Mouse (Mus musculus) intestine, postnatal 0 days (tissue): ENCODE data around the gene Ebf1. TPM values are rescaled to one million over a fixed set of nuclear protein-coding genes. Genes with fewer than 3 reads are reported as not detected.

Experiments used
- ATAC-seq: fragments of 200-750 bp; cut with Nextera tagmentation; 2 replicates; pipeline ENCODE4 v1.8.0; 2017; ENCODE audit warnings: mild to moderate bottlenecking, moderate TSS enrichment, moderate library complexity
- H3K27ac ChIP-seq: fragments of 300-500 bp; sonication (generic); 2 replicates; pipeline ENCODE4 v1.5.1; 2014; ENCODE audit warnings: mild to moderate bottlenecking, low read depth, low read length, moderate library complexity
- H3K27me3 ChIP-seq: fragments of 300-500 bp; sonication (generic); replicated peaks from 2 replicates; pipeline ENCODE4 v1.6.1; 2014; ENCODE audit warnings: low read length, mixed read lengths; ENCODE audit not compliant: control insufficient read depth, insufficient read depth
- H3K36me3 ChIP-seq: fragments of 300-500 bp; sonication (generic); 2 replicates; pipeline ENCODE4 v1.6.1; 2014; ENCODE audit warnings: mild to moderate bottlenecking, moderate library complexity; ENCODE audit not compliant: control insufficient read depth, insufficient read depth
- H3K4me1 ChIP-seq: fragments of 300-500 bp; sonication (generic); replicated peaks from 2 replicates; pipeline ENCODE4 v1.6.1; 2014; ENCODE audit warnings: antibody characterized with exemption, low read length, mixed read lengths; ENCODE audit not compliant: control insufficient read depth, insufficient read depth
- H3K4me2 ChIP-seq: fragments of 300-500 bp; sonication (generic); replicated peaks from 2 replicates; pipeline ENCODE4 v1.6.1; 2014; ENCODE audit warnings: low read depth, mild to moderate bottlenecking, moderate library complexity
- H3K4me3 ChIP-seq: fragments of 300-500 bp; sonication (generic); 2 replicates; pipeline ENCODE4 v1.5.1; 2014; ENCODE audit warnings: low read depth, low read length
- H3K9ac ChIP-seq: fragments of 300-500 bp; sonication (generic); 2 replicates; pipeline ENCODE4 v1.6.1; 2014; ENCODE audit warnings: mild to moderate bottlenecking, low read depth, low read length
- H3K9me3 ChIP-seq: fragments of 300-500 bp; sonication (generic); 2 replicates; pipeline ENCODE4 v1.6.1; 2016; ENCODE audit warnings: mixed run types; ENCODE audit not compliant: control insufficient read depth
- CTCF ChIP-seq: sonication (generic); IDR thresholded peaks from 2 replicates; pipeline ENCODE4 v1.5.1; 2016; ENCODE audit warnings: low read depth, mild to moderate bottlenecking, control low read depth, antibody characterized with exemption, moderate library complexity
- WGBS: fragments of 180-500 bp; shearing (Covaris S2); extraction: QIAGEN DNeasy Blood & Tissue Kit; methylation state at CpG from one replicate; pipeline ENCODE4 v1.1.7; 2014; 5-methylcytosine and 5-hydroxymethylcytosine counted together
- polyA plus RNA-seq: library from polyadenylated mRNA; unstranded; fragments of >200 nt; fragmentation: Nextera tagmentation; extraction: Ambion mirVana; gene quantifications from 2 replicates; pipeline ENCODE4 v1.2.1, GENCODE M21; 2015

Gene Ebf1
- polyA plus RNA-seq, 1 experiment from 2014 or later, result 4.0 TPM

DNA sequence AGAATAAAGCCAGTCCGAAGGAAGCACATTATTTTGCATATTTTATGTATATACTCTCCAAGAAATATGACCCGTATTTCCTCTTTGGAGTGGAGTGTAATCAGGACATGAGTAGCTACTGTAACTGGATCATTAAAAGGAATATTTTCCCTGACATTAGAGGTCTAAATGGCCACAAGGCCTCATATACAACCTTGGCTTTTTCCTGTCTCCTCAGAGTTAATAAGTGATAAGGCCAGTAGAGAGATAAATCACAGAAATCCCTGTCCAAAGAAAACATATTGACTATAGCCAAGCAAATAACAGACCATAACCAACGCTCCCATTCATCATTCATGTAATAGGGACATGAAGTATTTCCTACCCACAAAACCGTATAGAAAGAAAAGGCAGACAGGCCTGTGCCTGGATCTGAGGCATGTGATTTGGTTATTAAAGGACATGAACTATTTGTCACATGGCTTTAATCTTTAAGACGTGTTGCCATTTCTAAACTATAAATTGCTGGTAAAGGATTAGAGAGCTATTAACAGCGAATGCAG, 315.9 kb downstream of the Ebf1 start:
- Histone ChIP-seq H3K27me3 (no peaks in the 10 kb centered on the region), H3K27ac (no peak overlapping the region), H3K9ac (no peak overlapping the region), H3K4me1 (no peaks in the 10 kb centered on the region), H3K4me3 (no peak overlapping the region), H3K4me2 (no peak overlapping the region), H3K9me3 (no peaks in the 10 kb centered on the region), H3K36me3 (no peaks in the 10 kb centered on the region)
- no peak for ATAC-seq
- TF ChIP-seq CTCF, result no peak
- WGBS, result 57% methylated on average over 6 of the region's 6 CpGs

DNA sequence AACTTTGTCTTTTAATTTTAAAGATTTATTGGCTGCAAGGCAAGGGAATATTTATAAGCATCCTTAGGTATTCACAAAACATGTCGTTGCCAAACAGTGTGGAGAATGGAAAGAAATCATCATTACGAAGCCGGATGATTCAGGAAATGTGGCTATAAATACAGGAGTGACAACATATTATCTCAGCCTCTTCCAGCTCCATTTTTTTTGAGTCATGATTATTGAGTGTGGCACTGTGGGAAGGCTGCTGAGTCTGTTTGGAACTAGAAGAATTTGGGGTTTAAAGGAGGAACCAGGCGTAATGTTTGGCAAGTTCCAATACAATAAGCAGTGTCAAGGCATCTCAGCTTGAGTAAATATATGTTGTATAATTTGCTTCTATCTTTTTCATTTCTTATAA, 326.7 kb downstream of the Ebf1 start:
- Histone ChIP-seq H3K9me3 (no peaks in the 10 kb centered on the region), H3K4me1 (no peaks in the 10 kb centered on the region), H3K9ac (no peak overlapping the region), H3K36me3 (no peaks in the 10 kb centered on the region), H3K4me3 (no peak overlapping the region), H3K27me3 (no peaks in the 10 kb centered on the region), H3K27ac (no peak overlapping the region), H3K4me2 (no peak overlapping the region)
- ATAC-seq, result no peak
- WGBS, result 67% methylated on average over 4 of the region's 4 CpGs
- no peak for TF ChIP-seq CTCF

DNA sequence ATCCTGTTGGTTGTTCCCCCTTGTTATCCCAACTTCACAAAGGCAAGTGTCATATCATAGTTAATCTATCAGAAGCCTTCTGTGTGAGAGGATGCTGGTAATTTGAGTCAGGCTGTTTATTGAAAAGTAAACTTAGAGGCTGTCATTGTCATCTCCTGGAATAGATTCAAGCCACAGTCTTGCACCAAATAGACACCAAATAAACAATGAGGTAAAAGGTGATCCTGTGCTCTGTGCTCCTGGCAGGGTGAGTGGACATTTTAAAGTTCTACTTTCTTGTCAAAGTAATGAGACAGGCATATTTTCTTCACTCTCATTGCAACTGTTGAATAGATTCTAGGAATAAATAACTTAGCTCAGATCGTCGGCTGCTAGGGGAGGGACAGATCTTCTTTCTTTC, 327.3 kb downstream of the Ebf1 start:
- H3K27ac ChIP-seq, result no peak overlapping the region
- no peaks in the 10 kb centered on the region for H3K4me1 ChIP-seq
- ATAC-seq, result no peak
- no peak for TF ChIP-seq CTCF
- no peak overlapping the region for H3K4me3 ChIP-seq
- H3K27me3 ChIP-seq, result no peaks in the 10 kb centered on the region
- 73% methylated on average over 2 of the region's 2 CpGs for WGBS
- H3K9me3 ChIP-seq, result no peaks in the 10 kb centered on the region
- H3K36me3 ChIP-seq, result no peaks in the 10 kb centered on the region
- no peak overlapping the region for H3K9ac ChIP-seq
- no peak overlapping the region for H3K4me2 ChIP-seq

DNA sequence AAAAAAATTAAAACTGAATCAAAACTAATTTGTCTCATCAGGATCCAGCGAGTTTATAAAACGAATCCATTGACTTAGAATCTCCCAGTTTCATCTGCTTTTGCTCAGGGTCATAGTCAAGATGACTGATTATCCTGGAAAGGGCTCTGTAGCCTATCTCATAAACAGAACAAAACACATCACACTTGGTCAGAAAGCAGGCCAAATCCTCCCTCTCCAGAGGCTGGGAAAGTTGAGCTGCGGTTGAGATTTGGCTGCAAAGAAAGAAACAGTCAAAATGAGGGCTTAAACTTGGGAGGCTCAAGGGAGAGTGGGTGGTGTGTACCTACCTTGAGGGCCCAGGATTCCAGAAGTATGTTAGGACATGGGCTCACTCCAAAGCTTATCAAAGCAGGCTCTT, 329.5 kb downstream of the Ebf1 start:
- H3K36me3 ChIP-seq, result no peaks in the 10 kb centered on the region
- no peaks in the 10 kb centered on the region for H3K9me3 ChIP-seq
- H3K27me3 ChIP-seq, result no peaks in the 10 kb centered on the region
- H3K9ac ChIP-seq, result no peak overlapping the region
- no peak for ATAC-seq
- no peak overlapping the region for H3K4me3 ChIP-seq
- no peak for TF ChIP-seq CTCF
- no peaks in the 10 kb centered on the region for H3K4me1 ChIP-seq
- WGBS, result 61% methylated on average over 3 of the region's 3 CpGs
- H3K27ac ChIP-seq, result no peak overlapping the region
- H3K4me2 ChIP-seq, result no peak overlapping the region

DNA sequence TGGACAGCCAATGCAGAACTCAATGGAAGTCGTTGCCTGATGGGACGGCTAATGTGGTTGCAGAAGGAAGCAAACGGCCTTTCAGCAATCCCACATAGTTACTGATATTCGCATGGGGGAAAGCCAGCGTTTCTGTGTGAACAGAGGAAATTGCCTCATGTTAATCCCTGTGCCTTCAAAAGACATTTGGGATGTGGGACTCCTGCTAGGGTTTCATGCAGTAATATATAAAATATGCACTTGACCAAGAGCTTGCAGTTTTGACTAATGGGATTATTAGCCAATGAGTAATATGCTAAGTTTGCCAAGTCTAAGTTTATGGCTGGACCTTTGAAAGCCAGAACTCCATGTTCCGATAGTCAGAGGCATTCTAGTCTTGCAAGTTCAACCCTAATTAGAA, 331.4 kb downstream of the Ebf1 start:
- Histone ChIP-seq H3K4me2 (no peak overlapping the region), H3K4me1 (no peaks in the 10 kb centered on the region), H3K27ac (no peak overlapping the region), H3K9ac (no peak overlapping the region), H3K4me3 (no peak overlapping the region), H3K36me3 (no peaks in the 10 kb centered on the region), H3K27me3 (no peaks in the 10 kb centered on the region), H3K9me3 (no peaks in the 10 kb centered on the region)
- ATAC-seq, result no peak
- no peak for TF ChIP-seq CTCF
- WGBS, result 75% methylated on average over 6 of the region's 6 CpGs

DNA sequence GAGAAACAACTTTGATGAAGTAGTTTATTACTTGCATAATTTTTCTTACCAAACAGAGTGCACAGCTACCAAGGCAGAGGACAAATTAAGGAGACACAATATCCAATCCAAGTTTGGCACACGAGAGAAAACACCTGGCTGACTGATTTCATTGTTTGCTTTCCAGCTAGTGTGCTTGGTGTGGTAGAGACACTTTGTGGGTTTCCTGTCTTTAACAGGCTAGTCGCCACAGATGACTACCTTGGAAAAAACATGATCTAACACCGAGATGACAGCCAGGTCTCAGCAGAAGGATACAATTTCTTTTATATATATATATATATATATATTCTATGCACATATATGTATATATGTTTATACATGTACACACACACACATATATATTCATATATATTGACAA, 332.0 kb downstream of the Ebf1 start:
- Histone ChIP-seq H3K27ac (no peak overlapping the region), H3K9ac (no peak overlapping the region), H3K4me1 (no peaks in the 10 kb centered on the region), H3K4me2 (no peak overlapping the region), H3K36me3 (no peaks in the 10 kb centered on the region), H3K4me3 (no peak overlapping the region), H3K27me3 (no peaks in the 10 kb centered on the region), H3K9me3 (no peaks in the 10 kb centered on the region)
- no peak for TF ChIP-seq CTCF
- WGBS, result 63% methylated on average over 3 of the region's 3 CpGs
- ATAC-seq, result no peak

DNA sequence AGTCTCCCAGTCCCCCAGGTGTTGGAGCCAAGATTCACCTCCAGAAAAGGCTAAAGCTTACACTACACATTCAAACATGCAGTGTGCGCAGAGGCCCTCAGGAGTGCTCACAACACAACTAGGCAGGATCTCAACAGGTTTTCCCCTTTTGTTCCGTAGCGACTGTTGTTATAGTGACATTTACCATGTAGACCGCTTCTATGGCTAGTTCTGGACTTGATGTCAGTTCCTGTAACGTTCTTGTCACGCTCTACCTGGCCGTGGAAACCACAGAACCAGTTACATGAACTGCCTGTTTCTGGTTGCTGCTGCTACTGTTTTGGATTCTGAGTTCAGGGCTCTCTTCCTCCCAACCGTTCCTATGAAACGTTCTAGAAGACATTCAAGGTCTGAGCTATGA, 333.2 kb downstream of the Ebf1 start:
- H3K36me3 ChIP-seq, result no peaks in the 10 kb centered on the region
- WGBS, result 84% methylated on average over 9 of the region's 9 CpGs
- ATAC-seq, result no peak

More for the DNA sequence above, 333.2 kb downstream of the Ebf1 start:
- Histone ChIP-seq H3K9ac (no peak overlapping the region), H3K27me3 (no peaks in the 10 kb centered on the region), H3K9me3 (no peaks in the 10 kb centered on the region), H3K4me3 (no peak overlapping the region), H3K4me2 (no peak overlapping the region), H3K4me1 (no peaks in the 10 kb centered on the region), H3K27ac (no peak overlapping the region)
- TF ChIP-seq CTCF, result no peak
